Mouse (Mus musculus) leukemia stem cell, adult 10-12 weeks (primary cell): ENCODE data around the gene Gm10160. TPM values are rescaled to one million over a fixed set of nuclear protein-coding genes. Genes with fewer than 3 reads are reported as not detected.

Experiments used
- polyA plus RNA-seq: library from polyadenylated mRNA; stranded (reverse); fragments of >175 nt; gene quantifications from 2 replicates; pipeline ENCODE4 v1.2.3, GENCODE M21; 2012; ENCODE audit warnings: low replicate concordance

Gene Gm10160
- polyA plus RNA-seq: not detected in 2 replicates

GRCm38 (mm10) chr7:81855694-81856093 is at the start of gene Gm10160:
Gm10160 (minus strand) TSS chr7:81855794.

GRCm38 (mm10) chr7:81858968-81859721 is 3.6 kb upstream of the Gm10160 start, which contains the start of gene Tm6sf1:
Tm6sf1 (plus strand) TSS chr7:81859001.

GRCm38 (mm10) chr7:81829379-81829894 is 26.2 kb downstream of the Gm10160 start, which contains the start of gene Btbd1:
Btbd1 (minus strand) TSS chr7:81829431.

Other genes starting within 250 kb of the Gm10160 start
- 0.20 and 0.39 TPM in 2 replicates for gene Homer2, start 148.3 kb downstream of the Gm10160 start, polyA plus RNA-seq
- gene Ramac, start 92.9 kb downstream of the Gm10160 start, polyA plus RNA-seq: 1.4 and 4.5 TPM in 2 replicates
- gene 3110040N11Rik, start 66.3 kb downstream of the Gm10160 start, polyA plus RNA-seq: 8.8 and 9.5 TPM in 2 replicates
- 9.1 and 9.7 TPM in 2 replicates for gene Btbd1, start 26.4 kb downstream of the Gm10160 start, polyA plus RNA-seq
- 10.0 and 11.9 TPM in 2 replicates for gene Tm6sf1, start 3.2 kb upstream of the Gm10160 start, polyA plus RNA-seq
- gene Hdgfl3, start 78.7 kb upstream of the Gm10160 start, polyA plus RNA-seq: 0.17 and 0.23 TPM in 2 replicates
- gene Bnc1, start 136.5 kb upstream of the Gm10160 start, polyA plus RNA-seq: not detected in 2 replicates